Mouse (Mus musculus) heart, postnatal 25 days (tissue): Measurements from ENCODE around the gene Nceh1. TPM values are rescaled to one million over a fixed set of nuclear protein-coding genes. Genes with fewer than 3 reads are reported as not detected.

Experiments used
- DNase-seq: peaks from one replicate; pipeline ENCODE4 v3.0.0; 2022; ENCODE audit warnings: low spot score
- intact Hi-C: fragments of 180-260 bp; cut with DNase I; formaldehyde crosslinking; loops from one replicate; pipeline ENCODE4 v1.15.1; 2025
- total RNA-seq, 2 experiments: library from RNA; stranded (reverse); gene quantifications; 2 replicates each; pipeline ENCODE4 v1.2.3; 2021

Gene Nceh1
- total RNA-seq, 2 experiments from 2014 or later, result 172 to 189 TPM

- no peak for DNase-seq
- intact Hi-C loops, result no loop called here
These were observed 128.7 kb downstream of the Nceh1 start for GRCm38 (mm10) chr3:27311475-27311874.

GRCm38 (mm10) chr3:27314506-27315164 is 131.9 kb downstream of the Nceh1 start:
- no peak for DNase-seq
- intact Hi-C loops, result no loop called here

- intact Hi-C loops, result no loop called here
- DNase-seq, result peak; percentile 35
These were observed 134.0 kb downstream of the Nceh1 start, which contains the start of gene Tnfsf10 for GRCm38 (mm10) chr3:27316559-27317287. Gene Tnfsf10, plus strand, starts transcription at chr3:27317028.

GRCm38 (mm10) chr3:27317288-27318024 is 134.7 kb downstream of the Nceh1 start:
- no peak for DNase-seq

GRCm38 (mm10) chr3:27319650-27320049 is 136.9 kb downstream of the Nceh1 start:
- intact Hi-C loops, result loop anchor here (5.0 kb wide), 1 partner anchor 32 kb away; no protein-coding TSS in a partner anchor
- DNase-seq, result no peak

More at GRCm38 (mm10) chr3:27317288-27318024, 134.7 kb downstream of the Nceh1 start:
- intact Hi-C loops, result no loop called here

GRCm38 (mm10) chr3:27320613-27321495 is 138.1 kb downstream of the Nceh1 start:
- no peak for DNase-seq
- intact Hi-C loops, result loop anchor here (5.0 kb wide), 1 partner anchor 34 kb away; no protein-coding TSS in a partner anchor

GRCm38 (mm10) chr3:27322591-27322990 is 139.8 kb downstream of the Nceh1 start:
- intact Hi-C loops, result loop anchor here (5.0 kb wide), 1 partner anchor 35 kb away; no protein-coding TSS in a partner anchor

GRCm38 (mm10) chr3:27323551-27323950 is 140.8 kb downstream of the Nceh1 start:
- no peak for DNase-seq
- intact Hi-C loops, result loop anchor here (5.0 kb wide), 1 partner anchor 36 kb away; no protein-coding TSS in a partner anchor

More at GRCm38 (mm10) chr3:27322591-27322990, 139.8 kb downstream of the Nceh1 start:
- DNase-seq, result no peak

GRCm38 (mm10) chr3:27326633-27327191 is 143.9 kb downstream of the Nceh1 start:
- intact Hi-C loops, result no loop called here
- no peak for DNase-seq

GRCm38 (mm10) chr3:27330706-27331105 is 147.9 kb downstream of the Nceh1 start:
- no peak for DNase-seq
- intact Hi-C loops, result no loop called here

Other genes with a start within 250 kb of the Nceh1 start
- 1 to 10 TPM in 1 of 2 experiments, under 1 TPM in 1; 0.60 to 1.1 TPM for gene Ect2, start 29.1 kb upstream of the Nceh1 start, total RNA-seq
- 10 to 100 TPM in 1 of 2 experiments, 1 to 10 TPM in 1; 9.7 to 12.7 TPM for gene Tnfsf10, start 134.1 kb downstream of the Nceh1 start, total RNA-seq
- not detected for gene Ghsr, start 188.4 kb downstream of the Nceh1 start, total RNA-seq